Mouse (Mus musculus): ENCODE measurements around the gene Tmf1. TPM values are rescaled to one million over a fixed set of nuclear protein-coding genes. Genes with fewer than 3 reads are reported as not detected.

Gene Tmf1
- total RNA-seq (2012; rRNA removed) (22.3 and 23.5 TPM in 2 replicates), total RNA-seq (2014; rRNA removed) (12.7 and 13.7 TPM in 2 replicates), polyA plus RNA-seq (2012; ENCODE audit: insufficient read length, low read depth) (25.1 and 26.4 TPM in 2 replicates)

DNA sequence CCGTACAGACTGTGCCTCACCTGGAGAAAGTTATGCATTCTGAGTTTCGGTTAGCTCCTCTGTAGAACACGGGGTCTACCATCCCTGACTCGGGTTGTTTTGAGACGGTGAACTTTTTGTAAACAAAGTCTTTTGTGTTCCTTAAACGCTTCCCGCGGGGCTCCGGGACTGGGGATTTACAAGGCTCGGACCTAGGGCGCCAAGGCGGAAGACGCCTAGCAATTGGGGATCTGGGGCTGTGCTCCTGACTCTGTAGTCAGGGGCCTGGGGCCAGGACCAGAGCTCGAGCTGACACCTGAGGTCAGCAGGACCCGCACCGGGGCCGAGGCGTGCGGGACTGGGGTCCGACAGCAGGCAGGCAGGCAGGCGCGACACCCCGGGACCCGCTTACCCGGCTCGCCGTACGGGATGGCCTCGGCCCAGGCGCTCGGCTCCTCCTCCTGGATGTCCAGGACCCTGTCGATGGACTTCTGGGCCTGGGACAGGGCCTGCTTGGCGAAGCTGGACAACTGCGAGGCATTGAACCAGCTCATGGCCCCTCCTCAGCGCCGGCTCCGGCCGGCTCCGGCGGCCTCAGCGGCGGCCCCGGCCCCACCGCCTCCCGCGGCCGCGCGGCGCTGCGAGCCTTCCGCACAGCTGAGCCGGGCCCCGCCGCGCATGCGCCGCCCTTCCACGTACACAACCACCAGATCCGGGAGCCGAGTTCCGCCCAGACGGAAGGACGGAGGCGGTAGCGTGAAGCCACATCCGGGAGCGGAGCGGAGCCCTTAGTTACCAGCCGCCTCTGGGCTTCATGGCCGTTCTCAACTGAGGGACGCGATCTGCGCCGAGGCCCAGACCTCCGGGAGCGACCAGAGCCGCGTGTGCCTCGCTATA is at the start of gene Tmf1:
TSS of gene Tmf1 (minus strand) at position 632 of the 876 bp plus-strand sequence.
- no peak; the same call in 1 of the 2 replicates for TF ChIP-seq POLR2AphosphoS2 (IDR thresholded peaks at IDR 0.05; ENCODE audit: low read depth, low read length)
- TF ChIP-seq MAX (IDR thresholded peaks at IDR 0.05; ENCODE audit: low read length) = 0 out of 2 replicates have a peak, but pooled peaks have one; percentile 1
- TF ChIP-seq USF2 (conservative IDR thresholded peaks at IDR 0.05; ENCODE audit: low read depth, low read length) = no peak
- no peak for TF ChIP-seq MYC (IDR thresholded peaks at IDR 0.05; ENCODE audit: low read depth, low read length)
- no peak for TF ChIP-seq RCOR1 (conservative IDR thresholded peaks at IDR 0.05; ENCODE audit: low read depth, low read length)
- peak; percentile 97 for TF ChIP-seq NRF1 (IDR thresholded peaks at IDR 0.05; ENCODE audit: low read depth, low read length)
- no peak for TF ChIP-seq MEF2A (IDR thresholded peaks at IDR 0.05; ENCODE audit: borderline replicate concordance, low read depth, low read length)
- TF ChIP-seq ELF1 (IDR thresholded peaks at IDR 0.05; ENCODE audit: low read depth, low read length) = peak; percentile 93
- no peak for TF ChIP-seq JUND (conservative IDR thresholded peaks at IDR 0.05; ENCODE audit: low read depth, low read length)
- TF ChIP-seq POLR2A (IDR thresholded peaks at IDR 0.05; ENCODE audit: low read depth, low read length) = peak; percentile 95
- peak; percentile 22; the same call in 1 of the 2 replicates for TF ChIP-seq ETS1 (conservative IDR thresholded peaks at IDR 0.05; ENCODE audit: low read depth, low read length)
- TF ChIP-seq KAT2A (IDR thresholded peaks at IDR 0.05; ENCODE audit: insufficient replicate concordance, low read length) = 0 out of 2 replicates have a peak, but pooled peaks have one; percentile 52
- peak; percentile 59; the same call in 1 of the 2 replicates for TF ChIP-seq MXI1 (IDR thresholded peaks at IDR 0.05; ENCODE audit: low read depth, low read length)
- TF ChIP-seq IRF4 (IDR thresholded peaks at IDR 0.05; ENCODE audit: low read depth, low read length) = no peak; the same call in 1 of the 2 replicates
- TF ChIP-seq MAFK (IDR thresholded peaks at IDR 0.05; ENCODE audit: insufficient replicate concordance, low read length) = no peak
- TF ChIP-seq CHD2 (IDR thresholded peaks at IDR 0.05; ENCODE audit: low read length) = no peak
- peak; percentile 68 for TF ChIP-seq TBP (conservative IDR thresholded peaks at IDR 0.05; ENCODE audit: low read depth, low read length)
- peak; percentile 79 for TF ChIP-seq HCFC1 (IDR thresholded peaks at IDR 0.05; ENCODE audit: low read depth, low read length)
- TF ChIP-seq NELFE (IDR thresholded peaks at IDR 0.05; ENCODE audit: low read depth, low read length) = peak; percentile 93; the same call in 1 of the 2 replicates
- no peak for TF ChIP-seq MAZ (IDR thresholded peaks at IDR 0.05; ENCODE audit: low read depth, low read length)
- TF ChIP-seq TCF12 (IDR thresholded peaks at IDR 0.05; ENCODE audit: low read depth, low read length) = peak; percentile 82
- no peak for TF ChIP-seq JUN (IDR thresholded peaks at IDR 0.05; ENCODE audit: insufficient read depth, low read depth, low read length)
- no peak for TF ChIP-seq SMC3 (IDR thresholded peaks at IDR 0.05; ENCODE audit: low read depth, low read length)
- peak; percentile 71; the same call in 1 of the 2 replicates for TF ChIP-seq SIN3A (IDR thresholded peaks at IDR 0.05; ENCODE audit: low read length)
- no peak for TF ChIP-seq RAD21 (IDR thresholded peaks at IDR 0.05; ENCODE audit: low read depth, low read length)
- TF ChIP-seq UBTF (IDR thresholded peaks at IDR 0.05; ENCODE audit: low read depth, low read length) = peak; percentile 81; the same call in 1 of the 2 replicates
- no peak for TF ChIP-seq ZKSCAN1 (IDR thresholded peaks at IDR 0.05; ENCODE audit: borderline replicate concordance, low read depth, low read length)
- dilution Hi-C loops (cut with MboI; ENCODE audit: extremely low pct_ligation_motif_present, extremely low pct_unique_long_range_greater_than_20kb, low sequenced_read_pairs) = no loop called here
- in situ Hi-C loops (cut with MboI; ENCODE audit: low pct_ligation_motif_present, low pct_unique_long_range_greater_than_20kb, low sequenced_read_pairs) = no loop called here
- DNase-seq (ENCODE audit: extremely low read depth) = peak; percentile 93
- H3K4me1 ChIP-seq (ENCODE audit: control insufficient read depth in 1 of 2, insufficient read depth in 2 of 2) = peaks cover 2 to 54% of the 10 kb centered on the region in 2 experiments; a peak in 3 of 4 replicates
- H3K36me3 ChIP-seq (replicated peaks in 1 of 2; ENCODE audit: control insufficient read depth in 1 of 2, insufficient read depth in 1 of 2, low read length in 1 of 2) = peaks cover 5 to 26% of the 10 kb centered on the region in 2 experiments
- peak within 1 kb of the TSS; percentile 90 for H3K9ac ChIP-seq (ENCODE audit: insufficient read depth, low read depth)
- H3K27me3 ChIP-seq (replicated peaks) = no peaks in the 10 kb centered on the region
- peak within 1 kb of the TSS; percentile 85 for H3K27ac ChIP-seq (ENCODE audit: insufficient read depth, low read depth)
- no peaks in the 10 kb centered on the region for H3K9me3 ChIP-seq (replicated peaks; ENCODE audit: low read length)
- H3K4me2 ChIP-seq (ENCODE audit: insufficient read depth, low read depth, poor library complexity, severe bottlenecking) = peak within 1 kb of the TSS; percentile 93
- H3K79me2 ChIP-seq (replicated peaks; ENCODE audit: control insufficient read depth, extremely low read depth, insufficient read depth, poor library complexity, severe bottlenecking) = peaks cover 30% of the 10 kb centered on the region
- H3K4me3 ChIP-seq (replicated peaks in 1 of 3; ENCODE audit: low read depth in 2 of 3, low read length in 2 of 3, poor library complexity in 1 of 3) = peak within 1 kb of the TSS; percentile 75 to 95 (median 92)

Measured in CH12.LX (cell line).